Mouse (Mus musculus) hindbrain, postnatal 0 days (tissue): ENCODE measurements around the gene Rims1. TPM values are rescaled to one million over a fixed set of nuclear protein-coding genes. Genes with fewer than 3 reads are reported as not detected.

Source experiments
- ATAC-seq: fragments of 200-750 bp; cut with Nextera tagmentation; 2 replicates; pipeline ENCODE4 v1.8.0; 2017; ENCODE audit warnings: mild to moderate bottlenecking, moderate TSS enrichment, moderate library complexity
- DNase-seq: peaks from one replicate; pipeline ENCODE4 v3.0.0-alpha.2; 2015; ENCODE audit warnings: low spot score
- H3K27ac ChIP-seq: fragments of 300-500 bp; sonication (generic); 2 replicates; pipeline ENCODE4 v1.5.1; 2014; ENCODE audit warnings: mild to moderate bottlenecking
- H3K27me3 ChIP-seq: fragments of 300-500 bp; sonication (generic); 2 replicates; pipeline ENCODE4 v1.6.1; 2014; ENCODE audit warnings: low read length, mixed read lengths; ENCODE audit not compliant: insufficient read depth
- H3K36me3 ChIP-seq: fragments of 300-500 bp; sonication (generic); 2 replicates; pipeline ENCODE4 v1.6.1; 2014; ENCODE audit warnings: low read length, mixed read lengths; ENCODE audit not compliant: insufficient read depth
- H3K4me1 ChIP-seq: fragments of 300-500 bp; sonication (generic); 2 replicates; pipeline ENCODE4 v1.6.1; 2014; ENCODE audit warnings: antibody characterized with exemption, low read length, mixed read lengths; ENCODE audit not compliant: insufficient read depth
- H3K4me2 ChIP-seq: fragments of 300-500 bp; sonication (generic); 2 replicates; pipeline ENCODE4 v1.6.1; 2014; ENCODE audit warnings: low read depth, mild to moderate bottlenecking, low read length, moderate library complexity, mixed read lengths
- H3K4me3 ChIP-seq: fragments of 300-500 bp; sonication (generic); 2 replicates; pipeline ENCODE4 v1.5.1; 2014; ENCODE audit warnings: low read length
- H3K9ac ChIP-seq: fragments of 300-500 bp; sonication (generic); replicated peaks from 2 replicates; pipeline ENCODE4 v1.6.1; 2014; ENCODE audit warnings: mild to moderate bottlenecking, low read length, moderate library complexity, mixed read lengths
- H3K9me3 ChIP-seq: fragments of 300-500 bp; sonication (generic); 2 replicates; pipeline ENCODE4 v1.6.1; 2016; ENCODE audit warnings: low read length, mixed read lengths
- CTCF ChIP-seq: IDR thresholded peaks from 2 replicates; pipeline ENCODE4 v1.5.1; 2016; ENCODE audit warnings: antibody characterized with exemption, control low read depth, low read depth
- WGBS: fragments of 180-500 bp; shearing (Covaris S2); extraction: QIAGEN DNeasy Blood & Tissue Kit; methylation state at CpG from one replicate; pipeline ENCODE4 v1.1.7; 2014; 5-methylcytosine and 5-hydroxymethylcytosine counted together
- polyA plus RNA-seq: library from polyadenylated mRNA; unstranded; fragments of >200 nt; fragmentation: Nextera tagmentation; extraction: Ambion mirVana; gene quantifications from 2 replicates; pipeline ENCODE4 v1.2.1, GENCODE M21; 2015
- total RNA-seq: library from RNA; depleted of rRNA; stranded (reverse); fragments of >200 nt; gene quantifications from 2 replicates; pipeline ENCODE4 v1.2.3, GENCODE M21; 2014

The Rims1 gene
- total and polyA plus RNA-seq, 2 experiments from 2014 or later: 21.2 to 51.9 TPM

- Histone ChIP-seq H3K36me3 (no peaks in the 10 kb centered on the region), H3K9me3 (no peaks in the 10 kb centered on the region), H3K4me2 (no peak overlapping the region), H3K27me3 (no peaks in the 10 kb centered on the region), H3K4me3 (no peak overlapping the region), H3K4me1 (no peaks in the 10 kb centered on the region), H3K9ac (no peak overlapping the region), H3K27ac (no peak overlapping the region)
- ATAC-seq: no peak
- DNase-seq: no peak
- no peak for TF ChIP-seq CTCF
- WGBS: 59% methylated on average over 6 of the region's 6 CpGs
These were observed 173.8 kb downstream of the Rims1 start for GRCm38 (mm10) chr1:22631991-22632390.

- no peaks in the 10 kb centered on the region for H3K9me3 ChIP-seq
- H3K9ac ChIP-seq: no peak overlapping the region
- H3K4me3 ChIP-seq: no peak overlapping the region
- no peaks in the 10 kb centered on the region for H3K36me3 ChIP-seq
- no peak for DNase-seq
- ATAC-seq: no peak
- WGBS: 71% methylated on average over 8 of the region's 8 CpGs
- no peak overlapping the region for H3K4me2 ChIP-seq
- H3K27me3 ChIP-seq: no peaks in the 10 kb centered on the region
- H3K27ac ChIP-seq: no peak overlapping the region
- no peaks in the 10 kb centered on the region for H3K4me1 ChIP-seq
- TF ChIP-seq CTCF: no peak
These were observed 176.8 kb downstream of the Rims1 start for GRCm38 (mm10) chr1:22629011-22629410.

GRCm38 (mm10) chr1:22627013-22627412 is 178.8 kb downstream of the Rims1 start:
- ATAC-seq (peak; percentile 43; the same call in 1 of the 2 replicates), DNase-seq (peak; percentile 58)
- Histone ChIP-seq H3K4me3 (no peak overlapping the region), H3K36me3 (no peaks in the 10 kb centered on the region), H3K27ac (no peak overlapping the region), H3K9me3 (no peaks in the 10 kb centered on the region), H3K27me3 (no peaks in the 10 kb centered on the region), H3K9ac (no peak overlapping the region), H3K4me2 (no peak overlapping the region), H3K4me1 (no peaks in the 10 kb centered on the region)
- TF ChIP-seq CTCF: peak; percentile 49
- WGBS: 37% methylated on average over 5 of the region's 5 CpGs

GRCm38 (mm10) chr1:22626295-22626694 is 179.5 kb downstream of the Rims1 start:
- no peak overlapping the region for H3K9ac ChIP-seq
- H3K4me1 ChIP-seq: no peaks in the 10 kb centered on the region
- H3K4me2 ChIP-seq: no peak overlapping the region
- no peak overlapping the region for H3K4me3 ChIP-seq
- no peaks in the 10 kb centered on the region for H3K36me3 ChIP-seq
- H3K27ac ChIP-seq: no peak overlapping the region
- no peak for TF ChIP-seq CTCF
- H3K9me3 ChIP-seq: no peaks in the 10 kb centered on the region
- DNase-seq: no peak
- WGBS: 71% methylated on average over 3 of the region's 3 CpGs
- no peak for ATAC-seq
- H3K27me3 ChIP-seq: no peaks in the 10 kb centered on the region

- 71% methylated on average over 8 of the region's 8 CpGs for WGBS
- Histone ChIP-seq H3K4me1 (no peaks in the 10 kb centered on the region), H3K4me3 (no peak overlapping the region), H3K36me3 (no peaks in the 10 kb centered on the region), H3K27ac (no peak overlapping the region), H3K9me3 (no peaks in the 10 kb centered on the region), H3K27me3 (no peaks in the 10 kb centered on the region), H3K4me2 (no peak overlapping the region), H3K9ac (no peak overlapping the region)
- no peak for ATAC-seq
- TF ChIP-seq CTCF: no peak
- no peak for DNase-seq
These were observed 185.0 kb downstream of the Rims1 start for GRCm38 (mm10) chr1:22620827-22621226.

GRCm38 (mm10) chr1:22615601-22616000 is 190.2 kb downstream of the Rims1 start:
- DNase-seq: no peak
- Histone ChIP-seq H3K4me1 (no peaks in the 10 kb centered on the region), H3K27ac (no peak overlapping the region), H3K36me3 (no peaks in the 10 kb centered on the region), H3K9ac (no peak overlapping the region), H3K4me3 (no peak overlapping the region), H3K27me3 (no peaks in the 10 kb centered on the region), H3K9me3 (no peaks in the 10 kb centered on the region), H3K4me2 (no peak overlapping the region)
- ATAC-seq: no peak
- 55% methylated on average over 4 of the region's 4 CpGs for WGBS
- no peak for TF ChIP-seq CTCF

GRCm38 (mm10) chr1:22613609-22614008 is 192.2 kb downstream of the Rims1 start:
- H3K4me2 ChIP-seq: no peak overlapping the region
- WGBS: 66% methylated on average over 3 of the region's 3 CpGs
- no peaks in the 10 kb centered on the region for H3K36me3 ChIP-seq
- no peak overlapping the region for H3K27ac ChIP-seq
- no peaks in the 10 kb centered on the region for H3K9me3 ChIP-seq
- TF ChIP-seq CTCF: no peak
- H3K27me3 ChIP-seq: no peaks in the 10 kb centered on the region
- no peak overlapping the region for H3K9ac ChIP-seq
- H3K4me1 ChIP-seq: no peaks in the 10 kb centered on the region
- ATAC-seq (no peak), DNase-seq (no peak)
- no peak overlapping the region for H3K4me3 ChIP-seq
